Mouse (Mus musculus) adrenal gland, adult 18-20 months (tissue): ENCODE results near the gene Gm20696. TPM values are rescaled to one million over a fixed set of nuclear protein-coding genes. Genes with fewer than 3 reads are reported as not detected.

Source experiments
- DNase-seq, 2 experiments: peaks; one replicate each; pipeline ENCODE4 v3.0.0; 2021 to 2022; ENCODE audit warnings: low spot score in 2 of 2
- total RNA-seq, 2 experiments: library from RNA; stranded (reverse); gene quantifications; 1 replicate in 1 of 2; 2 replicates in 1 of 2; pipeline ENCODE4 v1.2.3; 2021

Gm20696 gene
- total RNA-seq, 2 experiments from 2014 or later: 2.5 to 3.0 TPM

DNA sequence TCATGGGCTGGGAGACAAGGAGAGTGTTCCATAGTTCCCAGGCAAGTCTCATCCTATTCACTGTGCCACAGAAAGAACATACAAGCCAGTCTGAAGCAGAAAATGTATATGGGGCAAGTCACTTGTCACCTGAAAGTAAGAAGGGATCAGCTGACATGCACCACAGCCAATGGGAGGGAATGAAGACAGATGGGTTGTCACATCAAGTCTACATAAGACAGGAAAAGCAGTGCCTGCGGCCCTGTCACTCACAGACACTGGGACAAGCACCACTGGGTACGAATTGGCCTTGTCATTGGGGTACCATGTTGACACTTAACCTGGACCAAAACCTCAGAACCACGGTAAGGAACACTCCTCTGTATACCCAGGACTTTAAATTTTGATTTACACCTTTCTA, 360.8 kb downstream of the Gm20696 start:
- DNase-seq: no peak

DNA sequence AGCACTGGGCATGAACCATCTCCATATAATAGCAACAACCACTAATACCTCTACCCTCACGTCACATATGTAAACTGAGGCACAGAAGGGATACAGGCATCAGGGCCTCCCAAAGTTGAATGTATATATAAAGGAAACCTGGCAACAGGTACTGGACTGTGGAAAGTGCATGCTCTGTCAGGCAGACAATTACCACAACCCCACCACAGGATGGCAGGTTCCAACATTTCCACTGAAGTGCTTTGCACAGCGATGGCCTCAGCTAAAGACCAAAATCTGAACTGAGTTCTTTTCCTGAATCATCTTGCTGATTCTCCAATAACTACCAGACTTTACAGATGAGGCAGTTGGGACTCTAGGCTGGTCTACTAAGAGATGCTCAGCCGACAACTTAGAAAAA, 361.4 kb downstream of the Gm20696 start:
- DNase-seq: no peak

DNA sequence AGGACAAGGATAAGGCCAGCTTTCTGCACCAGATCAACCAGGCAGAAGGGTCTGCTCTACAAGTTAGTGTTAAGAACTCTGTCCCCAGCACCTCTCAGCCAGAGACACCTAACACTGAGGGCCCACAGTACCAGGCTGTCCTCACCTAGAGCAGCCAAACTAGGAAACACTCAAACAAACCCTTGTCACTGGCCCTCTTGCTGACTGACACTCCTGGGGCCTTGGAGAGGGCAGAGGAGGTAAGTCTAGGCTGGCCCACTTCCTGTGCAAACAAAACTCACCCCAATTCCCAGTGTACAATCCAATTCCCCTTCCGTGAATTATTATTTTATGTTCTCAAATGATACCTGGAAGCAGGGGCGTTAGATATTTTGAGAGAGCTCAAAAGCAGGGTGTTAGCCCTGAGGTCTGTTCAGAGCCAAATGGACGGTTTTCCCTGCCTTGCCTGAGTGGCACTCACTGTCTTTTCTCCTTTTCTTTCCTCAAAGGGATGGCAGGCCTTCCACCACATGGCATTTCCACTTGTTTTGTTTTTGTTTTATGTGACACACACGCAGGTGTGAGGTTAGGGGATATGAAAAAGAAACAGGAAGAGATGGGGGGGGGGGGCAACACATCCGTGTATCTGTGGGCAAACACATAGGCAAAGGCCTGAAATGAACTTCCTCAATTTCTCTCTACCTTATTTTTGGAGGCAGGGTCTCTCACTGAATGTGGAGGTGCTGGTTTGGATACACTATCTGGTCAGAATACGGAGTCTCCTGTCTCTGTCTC, 363.7 kb downstream of the Gm20696 start:
- DNase-seq: no peak

DNA sequence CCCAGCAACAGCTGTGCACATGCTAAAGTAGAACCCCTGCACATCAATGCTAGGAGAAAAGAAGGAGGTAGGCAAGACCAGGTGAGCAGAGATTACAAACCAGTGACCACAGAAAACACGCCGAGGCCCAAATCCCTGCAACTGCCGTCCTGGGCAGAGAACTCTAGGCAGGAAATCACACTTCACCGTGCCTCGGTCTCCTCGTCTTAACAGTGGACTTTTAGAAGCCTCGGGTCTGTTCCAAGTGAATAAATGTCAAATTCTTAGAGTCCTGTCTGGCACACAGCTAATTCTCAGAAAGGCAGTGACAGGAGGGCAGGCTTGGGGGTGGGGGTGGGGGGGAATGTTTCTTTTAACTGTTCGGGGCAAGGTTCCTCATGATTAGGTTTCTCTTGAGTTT, 364.7 kb downstream of the Gm20696 start:
- DNase-seq: no peak

DNA sequence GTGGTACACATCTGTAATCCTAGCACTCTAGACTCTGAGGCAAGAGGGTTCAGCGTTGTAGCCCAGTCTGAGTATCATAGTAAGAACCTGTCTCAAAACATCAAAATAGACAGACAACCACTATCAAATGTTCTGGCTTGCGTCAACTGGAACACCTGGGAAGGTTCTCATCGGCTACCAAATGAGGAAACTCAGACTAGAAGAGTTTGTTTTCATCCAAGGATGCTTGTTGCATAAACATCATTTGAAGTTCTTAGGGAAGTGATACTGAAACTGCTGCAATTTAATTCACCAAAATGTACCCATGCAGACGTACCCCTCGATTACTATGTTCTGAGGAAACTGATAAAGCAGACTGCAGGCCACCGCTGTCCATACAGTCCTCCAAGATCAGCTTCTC, 366.4 kb downstream of the Gm20696 start:
- DNase-seq: no peak

DNA sequence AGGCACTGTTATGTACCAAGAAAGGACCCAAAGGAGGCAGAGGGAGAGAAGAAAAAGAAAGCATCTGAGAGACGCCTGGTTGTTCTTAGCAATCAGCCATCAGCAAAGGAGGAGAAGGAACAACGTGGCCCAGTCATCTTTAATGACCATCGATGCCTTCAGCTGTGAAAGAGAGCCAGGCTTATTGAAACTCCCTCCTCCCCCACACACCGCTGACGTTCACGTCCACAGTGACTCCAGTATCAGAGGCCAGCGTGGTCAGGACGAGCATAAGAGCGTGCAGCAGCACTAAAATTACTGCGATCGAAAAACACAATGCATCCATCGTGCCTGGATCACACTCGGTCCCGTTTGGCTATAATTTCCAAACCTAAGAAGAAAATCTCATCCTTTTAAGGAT, 367.4 kb downstream of the Gm20696 start:
- no peak for DNase-seq

DNA sequence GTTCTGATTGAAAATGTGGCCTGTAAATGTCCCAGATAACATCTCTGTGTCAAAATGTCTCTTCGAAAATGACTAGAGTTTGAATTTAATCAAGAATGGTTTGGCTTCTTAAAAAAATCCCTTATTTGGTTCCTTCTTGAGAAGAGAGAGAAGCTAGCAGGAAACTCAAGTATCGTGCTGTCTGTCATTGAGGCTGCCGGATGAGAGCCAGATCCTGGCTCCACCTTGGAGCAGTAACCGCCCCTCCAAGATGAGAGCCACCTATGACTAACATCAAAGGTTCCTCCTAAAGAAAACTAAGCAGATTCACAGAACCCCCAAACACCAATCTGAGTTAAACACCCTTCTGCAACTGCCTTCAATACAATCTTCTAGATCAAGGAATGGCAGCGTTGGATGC, 369.1 kb downstream of the Gm20696 start:
- DNase-seq: no peak

DNA sequence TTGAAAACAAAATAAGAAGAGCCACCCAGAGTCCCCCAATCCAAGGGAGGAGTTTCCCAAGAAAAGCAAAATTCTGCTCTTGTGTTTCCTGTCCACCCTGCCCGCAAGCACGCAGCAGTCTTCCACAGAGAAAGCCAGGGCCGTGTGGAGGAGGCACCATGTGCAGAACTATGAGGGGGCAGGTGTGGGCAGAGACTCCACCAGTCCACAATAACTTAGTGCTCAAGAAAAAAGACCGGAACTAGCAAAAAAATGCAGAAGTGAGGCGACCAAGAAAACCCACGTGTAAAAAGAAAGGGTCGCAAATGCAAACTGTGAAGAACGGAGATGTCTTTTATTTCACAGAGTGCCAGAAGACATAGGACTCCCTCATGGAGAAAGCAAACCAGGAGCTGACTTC, 371.1 kb downstream of the Gm20696 start:
- no peak for DNase-seq

DNA sequence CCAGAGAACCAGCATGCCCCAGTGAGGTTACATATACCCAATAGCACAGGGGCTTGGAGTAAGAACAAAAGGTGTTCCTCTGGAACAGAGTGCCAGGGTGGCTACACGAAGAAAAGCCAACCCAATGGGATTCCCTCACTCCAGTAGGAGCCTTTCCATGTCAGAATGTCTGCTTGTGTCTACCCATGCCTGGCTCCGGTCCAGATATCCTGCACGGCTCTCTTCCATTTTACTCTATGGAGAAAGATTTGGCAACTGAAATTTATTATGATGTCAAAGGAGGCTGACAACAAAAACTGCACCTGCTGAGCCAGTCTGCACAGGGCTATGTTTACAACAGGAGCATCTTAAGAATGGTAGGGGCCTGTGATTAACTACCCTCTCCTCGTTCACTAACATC, 377.4 kb downstream of the Gm20696 start:
- no peak for DNase-seq

DNA sequence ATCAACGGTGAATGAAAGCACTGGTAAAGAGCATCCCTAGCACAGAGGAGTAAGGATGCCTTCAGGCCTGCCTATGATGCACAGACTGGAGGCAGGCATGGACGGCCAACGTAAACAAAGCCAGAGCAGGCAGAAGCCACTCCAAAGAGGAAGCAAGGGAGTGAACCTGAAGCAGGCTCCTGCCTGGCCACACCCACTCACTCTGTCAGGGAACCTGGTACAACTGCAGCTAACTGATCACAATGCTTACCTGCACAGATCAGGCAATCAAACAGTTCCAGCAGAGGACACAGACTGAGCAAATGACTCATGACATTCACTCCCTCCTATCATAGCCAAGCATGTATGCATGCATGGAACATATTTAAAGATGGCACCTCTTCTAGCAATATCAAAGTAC, 381.6 kb downstream of the Gm20696 start:
- no peak for DNase-seq

DNA sequence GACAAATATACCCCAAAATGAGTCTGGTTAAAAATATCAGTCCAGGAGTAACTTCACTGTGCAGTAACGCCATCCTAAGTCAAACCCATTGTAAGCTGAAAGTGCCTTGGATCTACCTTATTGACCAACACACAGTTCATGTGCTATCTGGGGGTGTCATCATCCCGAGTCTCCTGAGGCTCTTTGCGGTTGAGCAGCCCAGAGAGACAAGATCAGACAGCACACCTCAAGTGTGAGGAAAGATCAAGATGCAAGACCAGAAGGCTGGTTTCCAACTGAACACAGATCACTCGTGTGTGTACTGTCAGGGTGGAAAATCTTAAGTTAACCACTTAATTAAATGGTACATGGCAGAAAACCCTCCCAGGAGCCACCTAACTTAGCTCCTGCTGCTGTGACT, 382.6 kb downstream of the Gm20696 start:
- no peak for DNase-seq

DNA sequence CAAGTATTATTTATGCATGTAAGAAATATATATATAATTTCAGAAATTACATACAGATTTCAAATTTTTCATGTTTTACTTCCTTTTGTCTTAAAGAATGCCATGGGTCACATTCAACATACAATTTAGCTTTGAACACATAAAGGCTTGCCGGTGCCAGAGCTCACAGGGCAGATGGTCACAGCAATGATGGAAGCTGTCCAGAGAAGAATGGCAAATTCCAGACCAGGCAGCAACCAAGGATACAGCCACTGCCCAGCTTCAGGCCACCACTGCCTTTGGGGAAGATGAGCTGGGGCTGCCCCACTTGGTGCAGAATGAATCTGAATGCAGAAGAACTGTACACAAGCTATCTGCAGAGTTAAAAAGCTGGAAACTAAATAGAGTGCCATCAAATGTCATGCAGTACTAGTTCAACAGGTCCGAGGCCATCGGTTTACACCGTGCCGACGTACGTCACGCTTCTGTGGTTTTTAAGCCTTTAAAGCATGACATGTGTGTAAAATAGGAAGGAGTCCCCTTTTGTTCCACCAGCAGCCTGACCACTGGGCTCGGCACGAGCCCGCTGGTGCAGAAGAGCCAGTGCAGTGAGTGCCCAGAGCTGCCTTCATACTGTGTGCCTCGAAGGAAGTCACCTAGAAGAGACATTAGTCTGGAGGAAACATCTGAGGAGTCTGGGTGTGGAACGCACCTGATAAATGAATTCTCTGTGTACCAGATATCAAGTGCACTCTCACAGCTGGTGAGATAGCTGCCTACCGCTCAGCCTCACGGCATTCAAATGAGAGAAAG, 383.5 kb downstream of the Gm20696 start:
- DNase-seq: no peak

DNA sequence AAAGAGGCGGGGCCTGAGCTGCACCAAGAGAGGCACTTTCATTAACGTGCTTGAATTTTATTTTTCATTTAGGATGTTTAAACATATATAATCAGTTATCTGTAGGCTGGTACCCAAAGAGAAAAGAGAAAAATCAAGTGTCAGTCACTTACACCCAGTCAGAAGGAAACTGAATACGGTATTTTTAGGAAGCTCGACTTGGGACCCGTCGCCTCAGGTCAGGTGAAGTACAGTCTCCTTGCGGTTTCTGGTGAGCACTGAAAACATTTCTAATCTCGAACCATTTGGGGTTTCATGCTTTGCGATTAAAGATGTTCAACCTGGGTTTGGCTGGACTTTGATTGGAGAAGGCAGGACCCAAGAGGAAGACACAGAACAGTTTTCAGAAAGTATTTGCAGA, 385.2 kb downstream of the Gm20696 start:
- no peak for DNase-seq

DNA sequence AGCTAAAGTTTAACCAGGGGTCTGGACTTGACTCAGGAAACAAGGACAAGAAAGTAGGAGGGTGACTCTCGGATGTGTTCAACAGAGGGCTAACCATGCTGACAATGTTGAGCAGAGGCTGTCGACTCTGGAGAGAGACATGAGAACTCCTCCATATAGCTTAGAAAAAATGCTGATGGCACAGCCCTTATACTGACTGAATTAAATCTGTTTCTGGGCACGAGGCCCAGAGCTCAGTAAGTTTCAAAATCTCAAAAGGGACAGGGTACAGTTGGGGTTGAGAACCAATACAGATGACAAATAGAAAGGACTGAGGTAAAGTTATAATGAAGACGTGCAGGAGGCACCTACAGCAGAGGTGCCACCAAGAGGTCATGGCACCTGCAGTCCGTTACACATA, 386.0 kb downstream of the Gm20696 start:
- no peak for DNase-seq

DNA sequence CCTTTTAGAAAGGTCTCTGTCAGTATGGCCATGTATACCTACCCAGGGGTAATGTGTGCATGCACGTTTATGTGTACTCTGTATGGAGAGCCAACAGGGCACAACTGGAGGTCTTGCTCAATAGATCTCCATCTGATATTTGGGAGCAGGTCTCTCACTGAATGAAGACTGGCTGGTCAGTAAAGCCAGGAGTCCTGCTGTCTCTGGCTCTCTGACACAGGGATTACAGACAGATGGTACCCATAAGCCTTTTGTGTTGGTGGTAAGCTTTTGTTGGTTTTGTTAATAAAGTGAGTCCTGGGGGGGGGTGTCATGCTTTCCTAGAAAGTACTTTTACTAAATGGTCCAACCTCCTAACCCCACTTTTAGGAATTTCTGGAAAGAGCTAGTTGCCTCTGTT, 389.3 kb downstream of the Gm20696 start:
- DNase-seq: no peak

DNA sequence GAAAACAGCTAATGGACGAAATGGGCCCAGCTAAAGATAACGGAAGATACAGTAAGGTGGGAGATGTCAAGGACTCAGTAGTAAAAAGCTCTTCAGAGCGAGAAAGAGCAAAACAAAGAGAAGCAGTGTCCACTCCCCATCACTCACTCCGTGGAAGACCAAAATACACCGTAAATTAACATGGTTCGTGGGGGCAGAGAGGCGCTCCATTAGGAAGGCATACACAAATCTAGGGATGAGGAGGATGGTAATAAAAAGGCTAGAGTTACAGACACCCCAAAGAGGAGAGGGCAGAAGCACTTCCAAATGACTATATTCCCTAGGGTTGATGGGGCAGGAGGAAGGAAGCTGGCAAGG, 390.3 kb downstream of the Gm20696 start:
- no peak for DNase-seq

DNA sequence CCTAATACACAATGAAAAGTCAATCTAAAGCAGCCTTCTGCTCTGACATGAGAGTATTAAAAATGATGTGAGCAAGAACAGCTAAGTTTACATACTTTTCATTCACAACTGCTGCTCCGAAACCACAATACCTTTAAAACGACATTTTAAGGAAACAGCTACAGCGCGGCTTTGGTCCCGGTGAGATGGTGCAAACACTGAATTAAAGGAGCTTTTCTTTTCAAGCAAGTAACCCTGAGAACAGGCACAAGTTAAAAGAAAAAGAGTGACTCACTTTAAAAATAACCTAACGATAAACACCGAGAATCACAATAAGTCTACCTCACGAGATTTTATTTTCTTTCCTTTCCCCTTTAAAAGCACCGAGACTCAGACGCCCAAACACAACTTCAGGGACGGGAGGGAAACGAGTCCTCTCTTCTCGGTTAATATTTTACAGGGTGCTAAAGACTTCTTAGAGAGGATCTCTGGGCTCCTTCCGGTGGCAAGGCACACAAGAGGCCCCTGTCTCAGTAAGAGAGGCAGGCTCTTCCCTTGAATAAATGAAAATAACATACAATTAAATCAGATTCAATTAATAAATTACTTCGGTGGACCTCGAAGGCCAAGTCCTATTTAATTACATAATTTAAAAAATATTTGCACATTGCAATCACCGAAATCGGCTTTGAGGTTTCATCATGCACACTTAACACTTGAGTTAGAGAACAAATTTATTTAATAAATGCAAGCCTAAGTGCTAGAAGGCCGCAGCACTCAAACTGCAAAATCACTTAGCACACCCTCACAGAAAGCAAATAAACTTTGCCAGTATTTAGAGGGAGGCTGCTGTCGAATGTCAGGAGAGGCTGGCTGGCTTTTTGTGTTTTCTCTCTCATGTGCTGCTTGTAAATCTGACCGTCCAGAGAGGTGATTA, 391.0 kb downstream of the Gm20696 start:
- DNase-seq: no peak

DNA sequence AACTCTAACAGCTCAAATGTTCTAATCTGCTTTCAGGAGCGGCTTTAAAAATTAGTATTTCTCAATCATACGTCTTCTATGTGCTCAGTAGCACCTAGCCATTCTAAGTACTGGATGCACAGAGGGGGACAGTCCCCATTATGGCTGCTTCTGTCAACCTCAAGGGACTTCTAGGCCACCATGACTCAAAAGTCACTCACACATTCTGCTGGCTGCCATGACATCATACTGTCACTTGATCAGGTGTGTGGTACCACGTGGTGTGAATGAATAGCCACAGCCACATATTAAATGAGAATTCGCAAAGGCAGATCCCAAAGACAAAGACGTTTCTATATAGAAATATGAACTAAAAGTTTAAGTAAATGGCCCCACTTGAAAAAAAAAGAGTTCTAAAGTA, 391.9 kb downstream of the Gm20696 start:
- no peak for DNase-seq

DNA sequence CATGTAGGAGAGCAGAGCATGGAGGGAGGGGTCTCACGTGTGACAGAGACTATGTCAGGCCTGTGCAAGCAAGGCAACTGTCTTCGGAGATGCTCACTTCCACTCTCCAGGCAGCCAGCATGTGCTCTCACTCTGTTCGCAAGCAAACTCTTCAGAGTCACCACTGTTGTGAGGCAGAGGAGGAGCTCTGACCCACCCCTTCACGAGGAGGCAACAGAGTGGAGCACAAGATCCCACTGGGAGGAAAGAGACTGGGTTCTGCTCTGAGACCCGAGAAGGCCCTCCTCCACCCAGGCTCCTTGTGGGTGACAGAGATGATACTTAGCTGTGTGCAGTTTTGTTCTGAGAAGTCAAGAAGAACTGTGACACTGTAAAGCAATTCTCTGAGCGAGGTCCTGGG, 392.4 kb downstream of the Gm20696 start:
- no peak for DNase-seq

DNA sequence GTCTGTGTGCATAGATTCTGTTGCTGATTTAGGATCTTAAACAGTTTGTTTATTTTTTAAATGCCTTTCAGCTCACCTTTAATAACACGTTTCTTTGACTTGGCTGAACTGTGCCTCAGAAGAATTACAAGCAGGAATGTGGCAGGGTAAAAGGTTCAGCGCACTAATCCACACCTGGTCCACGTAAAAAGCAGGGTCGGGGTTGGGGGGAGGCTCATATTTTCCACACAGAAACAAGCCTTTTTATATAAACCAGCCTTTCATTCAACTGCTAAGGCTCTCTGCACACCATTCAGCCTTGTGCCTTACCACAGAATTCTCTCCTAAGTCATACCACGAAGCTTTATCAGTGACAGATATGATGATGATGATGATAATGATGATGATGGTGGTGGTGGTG, 393.4 kb downstream of the Gm20696 start:
- no peak for DNase-seq

DNA sequence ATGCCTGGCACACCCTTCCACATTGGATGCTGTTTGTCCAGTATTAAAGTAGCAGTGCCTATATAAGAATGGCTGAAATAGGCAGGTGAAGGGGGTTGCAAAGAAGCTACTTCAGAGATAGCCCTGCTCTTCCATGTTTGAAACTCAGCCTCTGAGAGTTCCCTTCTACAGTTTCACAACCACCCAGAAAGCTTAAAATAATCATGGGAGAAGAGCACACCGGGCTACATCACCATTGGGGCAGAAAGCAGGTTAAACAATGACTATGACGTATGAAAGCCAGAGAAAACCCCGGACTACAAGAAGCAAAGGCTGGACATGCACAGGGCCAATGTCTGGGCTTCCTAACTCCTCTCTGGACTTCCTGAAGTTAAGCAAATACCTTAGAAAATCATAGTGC, 394.4 kb downstream of the Gm20696 start:
- no peak for DNase-seq

DNA sequence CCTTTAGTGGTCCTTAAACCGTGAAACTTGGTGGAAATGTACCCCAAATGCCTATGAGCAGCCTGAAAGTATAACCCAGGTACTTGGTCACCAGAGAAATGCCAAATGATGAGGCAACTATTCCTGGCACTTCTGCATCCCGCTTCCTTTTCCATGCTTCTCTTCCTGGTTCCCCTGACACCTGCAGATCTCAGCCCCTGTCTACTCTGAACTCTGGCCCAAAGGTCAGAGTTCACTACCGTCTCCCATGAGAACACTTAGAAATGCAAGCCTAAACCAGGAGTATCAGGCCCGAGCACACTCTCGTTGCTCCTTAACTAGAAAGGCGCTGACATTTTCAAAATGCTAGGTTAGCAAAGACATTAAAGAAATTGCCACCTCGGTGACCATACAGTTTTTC, 394.9 kb downstream of the Gm20696 start:
- no peak for DNase-seq
